Mouse (Mus musculus): Measurements from ENCODE around the gene Mast3. TPM values are rescaled to one million over a fixed set of nuclear protein-coding genes. Genes with fewer than 3 reads are reported as not detected.

The Mast3 gene
- polyA plus RNA-seq, 1 experiment: 84.2 TPM

- DNase-seq: peak; percentile 94
- WGBS: under 1% methylated on average over 55 of the region's 55 CpGs
These were observed 44.0 kb downstream of the Mast3 start, which contains the start of gene Mpv17l2 for GRCm38 (mm10) chr8:70760775-70761406. TSS of gene Mpv17l2 (minus strand) at chr8:70760946.

GRCm38 (mm10) chr8:70760350-70760749, 44.5 kb downstream of the Mast3 start:
- Histone ChIP-seq H3K4me3 (replicated peaks; ENCODE audit: extremely low read depth, low read depth, low read length) (peak overlapping the region; percentile 83), H3K4me1 (ENCODE audit: control insufficient read depth, insufficient read depth, low read length) (peaks cover 13% of the 10 kb centered on the region)
- under 1% methylated on average over 22 of the region's 22 CpGs for WGBS
- TF ChIP-seq CTCF (IDR thresholded peaks at IDR 0.05; ENCODE audit: insufficient read depth, low read length): no peak
- DNase-seq: no peak

More at GRCm38 (mm10) chr8:70760775-70761406, 44.0 kb downstream of the Mast3 start, which contains the start of gene Mpv17l2:
- TF ChIP-seq POLR2A (IDR thresholded peaks at IDR 0.05; ENCODE audit: borderline replicate concordance, extremely low read depth, low read depth, low read length) (peak; percentile 46; the same call in 1 of the 2 replicates), CTCF (IDR thresholded peaks at IDR 0.05; ENCODE audit: insufficient read depth, low read length) (no peak)
- Histone ChIP-seq H3K4me1 (ENCODE audit: control insufficient read depth, insufficient read depth, low read length) (peaks cover 14% of the 10 kb centered on the region), H3K4me3 (replicated peaks; ENCODE audit: extremely low read depth, low read depth, low read length) (peak within 1 kb of the TSS; percentile 83)

DNA sequence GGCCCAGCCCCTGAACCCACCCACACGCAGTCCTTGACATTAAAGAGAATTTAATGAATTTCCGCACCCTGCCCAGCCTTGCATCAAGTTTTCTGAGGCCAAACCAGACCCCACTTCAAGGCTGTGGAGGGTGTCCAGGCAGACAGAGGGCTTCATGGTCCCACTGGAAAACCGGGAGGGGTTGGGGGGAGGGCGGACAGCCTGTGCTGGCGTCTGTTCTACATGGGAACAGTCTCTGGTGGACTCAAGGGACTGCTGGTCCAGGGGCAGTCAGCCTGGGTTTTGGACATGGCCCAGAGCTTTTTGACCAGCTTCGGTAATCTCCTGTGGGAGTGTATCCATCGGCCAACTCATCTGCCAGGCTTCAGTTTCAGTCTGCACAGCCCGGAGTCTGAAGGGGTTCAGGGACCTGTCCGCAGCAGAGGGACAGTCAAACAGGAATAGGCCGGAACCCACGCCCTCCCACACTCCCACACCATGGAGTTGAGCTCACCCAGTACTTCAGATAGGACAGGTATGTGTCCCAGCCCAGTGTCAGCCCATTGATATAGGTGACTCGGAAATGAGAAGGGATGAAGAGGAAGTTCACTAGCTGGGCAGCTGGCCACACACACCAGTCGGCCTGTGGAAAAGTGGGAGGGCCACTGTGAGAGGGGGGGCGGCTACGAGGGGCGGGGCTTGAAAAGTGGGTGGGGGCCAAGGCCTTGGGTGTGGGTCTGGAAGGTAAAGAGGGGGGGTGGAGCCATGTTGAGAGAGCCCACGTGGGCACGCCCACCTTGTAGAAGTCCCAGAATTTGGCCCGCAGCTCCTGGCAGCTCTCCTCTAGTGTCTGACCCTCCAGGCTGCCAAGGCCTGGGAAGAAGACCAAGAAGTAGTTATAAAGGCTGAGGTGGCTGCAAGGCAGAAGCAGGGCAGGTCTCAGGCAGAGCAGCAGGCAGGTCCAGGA, 46.0 kb downstream of the Mast3 start:
- peak; percentile 52; the same call in 1 of the 2 replicates for TF ChIP-seq POLR2A (IDR thresholded peaks at IDR 0.05; ENCODE audit: borderline replicate concordance, extremely low read depth, low read depth, low read length)
- TF ChIP-seq CTCF (IDR thresholded peaks at IDR 0.05; ENCODE audit: insufficient read depth, low read length): no peak
- no peak overlapping the region for H3K4me3 ChIP-seq (replicated peaks; ENCODE audit: extremely low read depth, low read depth, low read length)
- H3K4me1 ChIP-seq (ENCODE audit: control insufficient read depth, insufficient read depth, low read length): peaks cover 16% of the 10 kb centered on the region
- 48% methylated on average over 19 of the region's 19 CpGs for WGBS
- peak; percentile 64 for DNase-seq

DNA sequence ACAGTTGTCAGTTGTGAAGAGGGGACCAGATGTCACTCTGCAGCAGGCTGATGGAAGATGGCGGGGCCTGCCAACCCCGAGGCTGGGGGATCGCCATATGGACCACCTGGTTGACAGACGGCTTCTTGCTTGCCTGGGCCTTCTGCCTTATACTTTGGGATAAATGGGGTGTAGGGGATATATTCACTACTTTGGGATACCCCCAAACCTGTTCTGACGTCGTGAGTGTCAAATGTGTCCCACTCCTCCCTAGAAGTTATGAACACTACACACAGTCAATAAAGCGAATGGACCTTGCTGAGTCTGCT, 46.6 kb downstream of the Mast3 start:
- no peak for DNase-seq
- peaks cover 21% of the 10 kb centered on the region for H3K4me1 ChIP-seq (ENCODE audit: control insufficient read depth, insufficient read depth, low read length)
- H3K4me3 ChIP-seq (replicated peaks; ENCODE audit: extremely low read depth, low read depth, low read length): no peak overlapping the region
- WGBS: 83% methylated on average over 7 of the region's 7 CpGs
- TF ChIP-seq POLR2A (IDR thresholded peaks at IDR 0.05; ENCODE audit: borderline replicate concordance, extremely low read depth, low read depth, low read length) (no peak), CTCF (IDR thresholded peaks at IDR 0.05; ENCODE audit: insufficient read depth, low read length) (no peak)

GRCm38 (mm10) chr8:70757523-70758307, 47.1 kb downstream of the Mast3 start:
- Histone ChIP-seq H3K4me3 (replicated peaks; ENCODE audit: extremely low read depth, low read depth, low read length) (no peak overlapping the region), H3K4me1 (ENCODE audit: control insufficient read depth, insufficient read depth, low read length) (peaks cover 24% of the 10 kb centered on the region)
- WGBS: 72% methylated on average over 22 of the region's 22 CpGs
- DNase-seq: no peak
- TF ChIP-seq POLR2A (IDR thresholded peaks at IDR 0.05; ENCODE audit: borderline replicate concordance, extremely low read depth, low read depth, low read length) (peak; percentile 4; the same call in 1 of the 2 replicates), CTCF (IDR thresholded peaks at IDR 0.05; ENCODE audit: insufficient read depth, low read length) (peak; percentile 67)

DNA sequence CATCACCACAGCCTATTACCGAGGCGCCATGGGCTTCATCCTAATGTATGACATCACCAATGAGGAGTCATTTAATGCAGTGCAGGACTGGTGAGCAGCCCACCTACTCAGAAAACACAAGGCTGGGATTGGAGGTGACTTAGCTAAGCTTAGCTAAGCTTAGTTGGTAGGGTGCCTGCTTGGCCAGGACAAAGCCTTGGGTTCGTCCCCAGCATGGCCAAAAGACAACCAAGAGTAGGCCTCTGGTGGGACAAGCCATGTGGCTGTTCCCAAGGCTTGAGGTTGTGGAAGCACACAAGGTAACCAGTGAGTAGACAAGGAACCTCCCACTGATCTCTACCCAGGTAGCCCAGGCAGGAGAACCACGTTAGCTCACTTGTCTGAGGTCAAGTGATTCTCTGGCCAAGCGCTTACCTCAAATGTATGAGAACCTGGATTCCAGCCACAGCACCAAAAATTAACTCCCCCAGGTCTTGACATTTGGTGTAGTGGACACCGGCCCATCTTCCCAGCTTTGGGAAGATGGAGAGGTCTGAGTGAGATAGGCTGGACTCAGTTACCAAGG, 48.3 kb downstream of the Mast3 start:
- TF ChIP-seq CTCF (IDR thresholded peaks at IDR 0.05; ENCODE audit: insufficient read depth, low read length): no peak
- no peak for TF ChIP-seq POLR2A (IDR thresholded peaks at IDR 0.05; ENCODE audit: borderline replicate concordance, extremely low read depth, low read depth, low read length)
- Histone ChIP-seq H3K4me3 (replicated peaks; ENCODE audit: extremely low read depth, low read depth, low read length) (no peak overlapping the region), H3K4me1 (ENCODE audit: control insufficient read depth, insufficient read depth, low read length) (peaks cover 24% of the 10 kb centered on the region)
- 87% methylated on average over 6 of the region's 6 CpGs for WGBS
- DNase-seq: no peak

DNA sequence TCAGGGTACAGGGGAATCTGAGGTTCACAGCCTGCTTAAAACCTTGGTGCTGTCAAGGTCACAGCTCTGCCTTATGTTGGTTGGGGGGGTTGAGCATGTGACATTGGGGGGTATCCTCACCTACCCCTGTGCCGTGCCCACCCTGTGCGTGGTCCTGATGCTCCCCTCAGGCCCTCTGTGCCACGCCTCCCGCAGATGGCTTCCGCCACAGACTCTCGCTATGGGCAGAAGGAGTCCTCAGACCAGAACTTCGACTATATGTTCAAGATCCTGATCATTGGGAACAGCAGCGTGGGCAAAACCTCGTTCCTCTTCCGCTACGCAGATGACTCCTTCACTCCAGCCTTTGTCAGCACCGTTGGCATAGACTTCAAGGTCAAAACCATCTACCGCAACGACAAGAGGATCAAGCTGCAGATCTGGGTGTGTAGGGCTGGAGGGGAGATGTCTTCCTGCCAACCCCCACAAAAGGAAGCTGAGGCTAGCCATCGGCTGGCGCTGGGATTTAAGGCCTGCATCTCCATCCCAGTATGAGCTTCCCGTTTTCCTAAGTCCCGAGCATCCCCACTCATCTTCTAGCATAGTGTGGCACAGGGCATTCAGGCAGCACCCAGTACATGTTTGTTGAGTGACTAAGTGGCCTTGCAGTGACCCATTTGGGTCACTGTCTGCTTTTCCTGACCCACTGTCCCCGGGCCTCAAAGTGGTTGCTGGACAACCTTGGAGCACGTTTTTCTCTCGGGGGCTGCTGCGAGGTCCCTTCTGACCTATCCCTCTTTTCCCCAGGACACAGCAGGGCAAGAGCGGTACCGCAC, 49.0 kb downstream of the Mast3 start:
- 81% methylated on average over 24 of the region's 24 CpGs for WGBS
- Histone ChIP-seq H3K4me3 (replicated peaks; ENCODE audit: extremely low read depth, low read depth, low read length) (no peak overlapping the region), H3K4me1 (ENCODE audit: control insufficient read depth, insufficient read depth, low read length) (peaks cover 21% of the 10 kb centered on the region)
- DNase-seq: no peak
- TF ChIP-seq POLR2A (IDR thresholded peaks at IDR 0.05; ENCODE audit: borderline replicate concordance, extremely low read depth, low read depth, low read length): no peak
- TF ChIP-seq CTCF (IDR thresholded peaks at IDR 0.05; ENCODE audit: insufficient read depth, low read length): no peak

GRCm38 (mm10) chr8:70754871-70755660, 49.8 kb downstream of the Mast3 start:
- DNase-seq: no peak
- no peak for TF ChIP-seq CTCF (IDR thresholded peaks at IDR 0.05; ENCODE audit: insufficient read depth, low read length)
- no peak; the same call in 1 of the 2 replicates for TF ChIP-seq POLR2A (IDR thresholded peaks at IDR 0.05; ENCODE audit: borderline replicate concordance, extremely low read depth, low read depth, low read length)
- Histone ChIP-seq H3K4me1 (ENCODE audit: control insufficient read depth, insufficient read depth, low read length) (peaks cover 19% of the 10 kb centered on the region), H3K4me3 (replicated peaks; ENCODE audit: extremely low read depth, low read depth, low read length) (peak overlapping the region; percentile 83)
- 9% methylated on average over 50 of the region's 50 CpGs for WGBS
